Mouse (Mus musculus) cortical plate, adult 2 months (tissue): ENCODE results near the gene Ints2. TPM values are rescaled to one million over a fixed set of nuclear protein-coding genes. Genes with fewer than 3 reads are reported as not detected.
A peak's percentile ranks its signal among the peaks of the same experiment; 100 is the strongest.
"Not testable (repeated sequence)": the region's sequence is repeated elsewhere in the genome, so short reads cannot be mapped to it uniquely, and the experiment has no call there.

Source experiments
- H3K27ac ChIP-seq: fragments of 200-500 bp; 2 replicates; pipeline ENCODE4 v1.5.1; 2012; ENCODE audit warnings: low read length, control low read depth, inconsistent platforms; ENCODE audit not compliant: insufficient read depth
- H3K4me1 ChIP-seq: fragments of 200-500 bp; 2 replicates; pipeline ENCODE4 v1.6.1; 2011; ENCODE audit warnings: low read length; ENCODE audit not compliant: control insufficient read depth, insufficient read depth
- H3K4me3 ChIP-seq: fragments of 200-500 bp; 2 replicates; pipeline ENCODE4 v1.5.1; 2011; ENCODE audit warnings: mild to moderate bottlenecking, low read length, control low read depth; ENCODE audit not compliant: insufficient read depth
- CTCF ChIP-seq: fragments of 200-500 bp; IDR thresholded peaks from 2 replicates; pipeline ENCODE4 v1.5.1; 2011; ENCODE audit warnings: mild to moderate bottlenecking, control low read depth, low read length; ENCODE audit not compliant: insufficient read depth; ENCODE audit errors: extremely low read depth
- POLR2A ChIP-seq: fragments of 200-500 bp; IDR thresholded peaks from 2 replicates; pipeline ENCODE4 v1.6.1; 2011; ENCODE audit warnings: mild to moderate bottlenecking, low read length, control low read depth; ENCODE audit not compliant: insufficient read depth; ENCODE audit errors: extremely low read depth
- polyA plus RNA-seq: library from polyadenylated mRNA; depleted of rRNA; stranded (reverse); fragments of >200 nt; gene quantifications from 2 replicates; pipeline ENCODE4 v1.2.3, GENCODE M21; 2012

The Ints2 gene
- polyA plus RNA-seq, 1 experiment: 15.4 TPM

GRCm38 (mm10) chr11:86225761-86226160 is 31.6 kb downstream of the Ints2 start:
- TF ChIP-seq CTCF (no peak), POLR2A (no peak)

GRCm38 (mm10) chr11:86211803-86212202 is 45.6 kb downstream of the Ints2 start:
- TF ChIP-seq CTCF: no peak
- no peak for TF ChIP-seq POLR2A
- H3K4me3 ChIP-seq: no peak overlapping the region
- no peaks in the 10 kb centered on the region for H3K4me1 ChIP-seq
- H3K27ac ChIP-seq: no peak overlapping the region

More at GRCm38 (mm10) chr11:86225761-86226160, 31.6 kb downstream of the Ints2 start:
- no peak overlapping the region for H3K27ac ChIP-seq
- H3K4me1 ChIP-seq: no peaks in the 10 kb centered on the region
- no peak overlapping the region for H3K4me3 ChIP-seq

DNA sequence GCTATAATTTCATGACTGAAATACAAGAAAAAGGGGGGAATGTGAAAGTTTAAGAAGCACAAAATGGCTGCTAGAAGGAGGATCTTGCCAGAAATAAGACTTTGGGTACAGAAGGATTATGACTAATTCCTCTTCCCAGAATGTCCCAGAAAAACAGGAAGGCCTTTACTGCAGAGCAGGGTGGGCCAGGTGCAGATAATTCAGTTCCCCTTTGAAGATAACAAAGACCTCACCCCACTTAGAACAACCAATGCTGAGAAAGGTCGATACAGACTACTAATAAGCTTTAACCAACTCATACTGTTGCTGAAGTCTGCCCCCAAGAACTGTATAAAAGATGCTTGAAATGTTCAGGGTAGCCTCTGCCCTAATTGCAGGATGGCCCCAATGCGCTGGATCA is 48.3 kb downstream of the Ints2 start:
- no peak overlapping the region for H3K27ac ChIP-seq
- no peak overlapping the region for H3K4me3 ChIP-seq
- H3K4me1 ChIP-seq: no peaks in the 10 kb centered on the region
- no peak for TF ChIP-seq POLR2A
- no peak for TF ChIP-seq CTCF

- H3K27ac ChIP-seq: no peak overlapping the region
- H3K4me3 ChIP-seq: no peak overlapping the region
- TF ChIP-seq POLR2A (no peak), CTCF (no peak)
- no peaks in the 10 kb centered on the region for H3K4me1 ChIP-seq
Measured at GRCm38 (mm10) chr11:86205876-86206275, 51.5 kb downstream of the Ints2 start.

- H3K27ac ChIP-seq: no peak overlapping the region
- no peak for TF ChIP-seq CTCF
- TF ChIP-seq POLR2A: no peak
- H3K4me1 ChIP-seq: no peaks in the 10 kb centered on the region
- H3K4me3 ChIP-seq: no peak overlapping the region
Measured at GRCm38 (mm10) chr11:86205031-86205430, 52.3 kb downstream of the Ints2 start.

- TF ChIP-seq POLR2A (no peak), CTCF (no peak)
- no peak overlapping the region for H3K27ac ChIP-seq
- H3K4me3 ChIP-seq: peak overlapping the region; percentile 92
- H3K4me1 ChIP-seq: no peaks in the 10 kb centered on the region
Measured at GRCm38 (mm10) chr11:86201901-86202675, 55.3 kb downstream of the Ints2 start.

DNA sequence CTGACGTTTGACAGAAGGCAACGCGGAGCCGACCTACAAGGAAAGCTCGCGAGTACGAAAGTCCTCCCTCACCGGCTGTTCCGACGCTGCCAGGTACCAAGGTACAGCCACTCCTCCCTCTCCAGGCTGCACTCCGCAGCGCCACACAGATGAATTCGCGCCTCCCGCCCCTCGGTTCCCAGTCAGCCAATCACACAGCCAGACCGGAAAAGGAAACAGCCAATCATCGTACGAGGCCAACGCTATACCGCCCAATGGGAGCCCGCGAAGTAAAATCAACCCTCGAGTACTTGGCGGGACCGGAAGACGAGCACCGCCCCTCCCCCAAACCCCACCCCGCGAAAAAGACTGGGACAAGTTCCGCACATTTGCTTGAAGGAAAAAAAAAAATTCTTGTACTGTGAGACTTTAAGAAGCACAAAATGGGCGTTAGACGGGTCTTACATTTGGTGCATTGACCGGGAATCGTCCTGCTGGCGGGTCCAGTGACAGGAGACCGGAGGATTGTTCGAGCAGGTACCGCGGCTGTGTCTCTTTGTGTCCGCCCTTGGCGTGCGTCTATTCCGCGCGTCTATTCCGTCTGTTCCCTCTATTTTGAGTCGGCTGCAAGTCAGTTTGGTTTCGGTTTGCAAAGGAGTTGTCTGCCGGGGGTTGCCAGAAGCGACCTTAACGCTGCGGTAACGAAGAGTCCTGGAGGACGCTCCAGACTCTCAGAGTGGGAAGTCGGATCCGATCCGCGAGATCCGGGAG is 56.2 kb downstream of the Ints2 start, which contains the start of gene Brip1:
Gene Brip1 (minus strand): TSS at position 157 of the 750 bp plus-strand sequence.
- no peak for TF ChIP-seq CTCF
- TF ChIP-seq POLR2A: no peak
- H3K27ac ChIP-seq: no peak within 1 kb of the TSS
- H3K4me3 ChIP-seq: peak within 1 kb of the TSS; percentile 92
- H3K4me1 ChIP-seq: no peaks in the 10 kb centered on the region

- H3K4me1 ChIP-seq: no peaks in the 10 kb centered on the region
- peak overlapping the region; percentile 92 for H3K4me3 ChIP-seq
- H3K27ac ChIP-seq: no peak overlapping the region
- TF ChIP-seq CTCF (no peak), POLR2A (no peak)
Measured at GRCm38 (mm10) chr11:86200460-86201021, 56.8 kb downstream of the Ints2 start.

DNA sequence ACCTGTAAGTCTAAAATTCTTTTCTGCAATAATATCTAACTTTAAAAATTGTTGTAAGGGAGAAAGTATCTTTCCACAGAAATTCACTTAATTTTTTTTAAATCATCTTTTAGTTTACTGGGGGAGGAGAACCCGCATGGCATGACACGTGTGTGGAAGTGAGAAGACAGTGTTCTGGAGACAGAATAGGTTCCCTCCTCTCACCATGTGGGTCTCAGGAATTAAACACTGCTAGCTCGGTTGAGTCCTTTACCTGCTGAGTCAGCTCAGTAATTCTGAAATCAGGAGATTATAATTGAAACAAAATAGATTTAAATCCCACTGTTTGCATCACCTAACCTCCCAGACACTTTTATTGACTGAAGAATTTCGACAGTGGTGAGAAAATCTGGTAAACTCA is 57.6 kb downstream of the Ints2 start:
- Histone ChIP-seq H3K27ac (no peak overlapping the region), H3K4me1 (no peaks in the 10 kb centered on the region), H3K4me3 (no peak overlapping the region)
- TF ChIP-seq CTCF: no peak
- TF ChIP-seq POLR2A: no peak

DNA sequence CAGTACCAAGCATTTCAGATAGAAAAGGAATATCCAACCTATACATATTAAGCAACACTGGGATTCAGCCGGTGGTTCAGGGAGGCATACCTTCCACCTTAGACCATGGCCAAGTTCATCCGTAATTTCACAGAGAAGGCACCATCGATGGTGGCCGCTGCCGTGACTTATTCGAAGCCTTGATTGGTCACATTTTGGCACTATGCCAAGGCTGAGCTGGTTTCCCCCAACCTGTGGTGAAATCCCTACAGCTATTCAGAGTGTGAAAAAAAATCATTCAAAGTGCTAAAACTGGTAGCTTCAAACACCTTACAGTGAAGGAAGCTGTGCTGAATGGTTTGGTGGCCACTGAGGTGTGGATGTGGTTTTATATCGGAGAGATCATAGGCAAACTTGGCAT is 72.2 kb downstream of the Ints2 start:
- not testable (repeated sequence) for H3K27ac ChIP-seq, H3K4me3 ChIP-seq, H3K4me1 ChIP-seq
